Mouse (Mus musculus) thymus, postnatal 0 days (tissue): ENCODE results near the gene Arl3. TPM values are rescaled to one million over a fixed set of nuclear protein-coding genes. Genes with fewer than 3 reads are reported as not detected.

Source experiments
- DNase-seq: peaks from one replicate; pipeline ENCODE4 v3.0.0-alpha.2; 2015; ENCODE audit warnings: low spot score
- polyA plus RNA-seq: library from polyadenylated mRNA; unstranded; fragments of >200 nt; fragmentation: Nextera tagmentation; extraction: Ambion mirVana; gene quantifications from 2 replicates; pipeline ENCODE4 v1.2.1, GENCODE M21; 2015

Gene Arl3
- polyA plus RNA-seq, 1 experiment from 2014 or later: 52.3 TPM

DNA sequence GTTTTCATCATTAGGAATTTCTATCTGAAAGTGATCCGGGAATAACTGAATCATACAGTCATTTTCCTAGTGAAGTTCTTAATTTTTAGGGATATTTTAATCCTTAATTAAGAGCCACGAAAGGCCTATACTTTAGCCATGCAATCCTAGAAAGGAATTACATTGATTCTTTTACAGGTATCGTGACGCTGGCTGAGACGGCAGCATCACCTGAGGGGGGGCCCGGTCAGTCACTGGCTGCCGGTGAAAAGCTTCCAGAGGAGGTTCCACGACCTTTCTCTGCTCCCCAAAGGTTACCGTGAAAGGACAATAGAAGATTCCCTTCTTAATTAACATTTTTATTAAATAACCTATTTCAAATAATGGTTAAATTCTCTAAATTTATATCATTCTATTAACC is 35.6 kb downstream of the Arl3 start:
- DNase-seq: no peak

GRCm38 (mm10) chr19:46534542-46535098 is 38.4 kb downstream of the Arl3 start:
- no peak for DNase-seq

GRCm38 (mm10) chr19:46533525-46533924 is 39.5 kb downstream of the Arl3 start:
- DNase-seq: no peak

DNA sequence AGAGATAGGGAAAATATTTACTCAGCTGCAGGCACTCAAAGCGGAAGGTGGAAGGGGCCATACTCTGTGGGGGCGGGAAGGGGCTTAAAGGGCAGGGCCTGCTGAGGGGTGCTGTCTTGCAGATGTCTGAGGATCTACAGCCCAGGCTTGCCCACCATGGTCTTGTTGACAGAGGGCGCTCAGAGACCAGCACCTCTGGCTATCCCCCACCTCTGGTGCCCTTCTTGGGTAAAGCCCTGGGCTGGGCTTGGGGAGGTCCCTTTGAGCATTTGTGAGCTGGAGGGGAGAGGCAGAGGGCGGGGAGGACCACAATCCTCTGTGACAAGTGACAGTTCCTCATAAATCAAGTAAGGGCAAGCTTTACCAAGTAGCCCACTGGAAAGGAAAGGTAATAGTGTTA is 39.9 kb downstream of the Arl3 start:
- no peak for DNase-seq

- peak; percentile 23 for DNase-seq
Measured at GRCm38 (mm10) chr19:46532031-46532688, 40.8 kb downstream of the Arl3 start.

DNA sequence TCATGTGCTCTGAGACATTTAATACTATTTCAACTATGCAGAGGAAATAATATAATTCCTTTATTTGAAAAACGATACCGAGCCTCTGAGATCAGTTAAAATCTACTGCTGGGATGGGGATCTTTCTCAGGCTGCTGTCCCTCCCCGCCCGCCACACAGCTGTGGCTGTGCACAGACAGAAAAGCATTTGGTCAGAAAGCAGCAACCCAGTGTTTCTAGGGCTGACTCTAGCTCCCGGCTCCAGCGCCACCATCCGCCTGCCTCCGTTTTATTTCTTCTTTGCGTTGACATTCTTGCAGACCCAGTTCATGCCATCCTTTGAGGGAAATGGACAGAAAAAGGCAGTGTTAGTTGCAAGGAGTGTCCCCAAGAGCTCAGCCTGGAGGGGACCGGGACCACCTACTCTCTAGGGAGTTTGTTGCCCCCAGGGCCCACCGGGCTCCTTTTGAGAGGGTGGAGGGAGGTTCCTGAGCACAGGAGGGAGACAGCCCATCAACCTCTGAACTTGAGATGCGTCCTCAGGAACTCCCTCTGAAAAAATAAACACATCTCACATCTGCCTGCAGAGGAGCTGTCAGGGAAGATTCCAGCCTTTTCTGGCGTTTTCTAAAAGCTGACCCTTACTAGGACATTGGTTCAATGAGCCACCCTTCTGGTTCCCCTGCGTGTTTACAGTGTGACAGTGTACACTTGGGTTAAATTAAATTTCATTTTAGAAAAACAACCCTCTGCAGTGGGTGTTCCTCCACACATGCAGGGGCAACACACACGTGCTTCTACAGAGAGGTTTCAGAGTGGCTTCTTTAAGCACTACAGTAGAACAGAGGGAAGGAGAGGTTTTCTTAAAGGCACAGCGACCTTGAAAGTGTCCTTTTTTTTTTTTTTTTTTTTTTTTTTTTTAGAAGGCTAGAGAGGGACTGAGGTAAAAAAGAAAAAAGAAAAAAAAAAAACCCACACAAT is 41.6 kb downstream of the Arl3 start:
- DNase-seq: peak; percentile 45

DNA sequence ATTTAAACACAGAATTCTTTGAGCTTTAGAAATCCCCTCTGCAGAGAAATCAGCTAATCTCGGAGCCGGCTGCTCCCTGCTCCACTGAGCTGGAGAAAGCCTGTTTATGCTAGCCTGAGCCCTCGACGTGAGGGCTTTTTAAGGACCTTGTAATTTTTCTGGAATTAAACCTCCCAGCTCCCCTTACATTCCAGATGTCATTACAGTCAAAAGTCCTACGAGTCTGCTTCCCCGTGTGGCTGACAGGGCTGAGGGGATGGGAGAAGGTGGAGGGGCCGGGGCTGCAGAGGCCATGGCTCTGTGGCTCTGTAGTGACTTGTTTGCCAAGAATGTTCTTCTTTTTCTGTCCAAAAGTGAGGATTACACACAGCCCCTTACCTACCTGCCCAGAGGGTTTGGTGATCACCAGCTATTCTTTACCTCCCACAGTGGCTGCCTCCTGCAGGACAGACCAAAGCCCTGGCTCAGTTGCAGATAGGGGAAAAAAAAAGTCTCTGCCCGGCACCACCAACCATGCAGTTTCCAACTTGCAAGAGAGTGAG is 42.5 kb downstream of the Arl3 start:
- no peak for DNase-seq

DNA sequence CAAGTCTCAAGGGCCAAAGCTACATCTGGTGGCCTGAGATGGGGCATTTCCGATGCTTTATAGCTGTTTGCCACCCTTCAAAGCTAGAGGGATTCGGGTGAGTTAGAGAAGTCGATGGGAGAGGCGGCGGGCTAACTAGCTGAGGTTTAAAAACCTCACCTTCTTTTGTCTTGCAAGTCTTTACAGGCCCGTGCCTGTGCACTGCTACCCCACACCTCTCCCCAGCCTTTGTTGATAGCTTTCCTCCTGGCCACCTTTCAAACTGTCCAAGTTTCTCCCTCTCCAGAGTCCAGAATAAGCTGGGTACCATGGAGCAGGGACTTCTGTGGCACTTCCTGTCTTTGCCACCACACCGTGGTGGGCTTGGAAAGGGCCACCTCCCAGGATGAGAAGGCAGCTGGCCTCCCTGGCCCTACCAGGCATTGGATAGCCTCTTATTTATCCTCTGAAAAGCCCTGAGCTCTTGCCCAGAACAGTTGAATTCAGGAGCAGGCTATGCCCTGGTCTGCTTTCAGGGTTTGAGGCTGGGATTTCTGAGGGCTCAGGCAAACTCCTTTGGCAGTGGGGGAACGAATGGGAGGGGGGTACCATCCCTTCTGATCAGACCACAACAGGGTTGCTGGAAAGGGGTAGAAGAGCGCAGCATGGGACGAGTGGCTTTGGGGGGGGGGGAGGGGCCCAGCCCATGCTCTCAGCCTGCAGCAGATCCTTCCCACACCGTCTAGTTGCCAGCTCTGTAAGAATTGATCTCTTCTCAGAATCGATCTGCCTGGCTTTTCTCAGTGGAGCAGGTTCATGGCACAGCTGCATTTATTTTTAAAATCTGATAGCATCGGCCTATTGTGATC is 43.2 kb downstream of the Arl3 start:
- no peak for DNase-seq

GRCm38 (mm10) chr19:46528529-46529213 is 44.3 kb downstream of the Arl3 start:
- peak; percentile 81 for DNase-seq

DNA sequence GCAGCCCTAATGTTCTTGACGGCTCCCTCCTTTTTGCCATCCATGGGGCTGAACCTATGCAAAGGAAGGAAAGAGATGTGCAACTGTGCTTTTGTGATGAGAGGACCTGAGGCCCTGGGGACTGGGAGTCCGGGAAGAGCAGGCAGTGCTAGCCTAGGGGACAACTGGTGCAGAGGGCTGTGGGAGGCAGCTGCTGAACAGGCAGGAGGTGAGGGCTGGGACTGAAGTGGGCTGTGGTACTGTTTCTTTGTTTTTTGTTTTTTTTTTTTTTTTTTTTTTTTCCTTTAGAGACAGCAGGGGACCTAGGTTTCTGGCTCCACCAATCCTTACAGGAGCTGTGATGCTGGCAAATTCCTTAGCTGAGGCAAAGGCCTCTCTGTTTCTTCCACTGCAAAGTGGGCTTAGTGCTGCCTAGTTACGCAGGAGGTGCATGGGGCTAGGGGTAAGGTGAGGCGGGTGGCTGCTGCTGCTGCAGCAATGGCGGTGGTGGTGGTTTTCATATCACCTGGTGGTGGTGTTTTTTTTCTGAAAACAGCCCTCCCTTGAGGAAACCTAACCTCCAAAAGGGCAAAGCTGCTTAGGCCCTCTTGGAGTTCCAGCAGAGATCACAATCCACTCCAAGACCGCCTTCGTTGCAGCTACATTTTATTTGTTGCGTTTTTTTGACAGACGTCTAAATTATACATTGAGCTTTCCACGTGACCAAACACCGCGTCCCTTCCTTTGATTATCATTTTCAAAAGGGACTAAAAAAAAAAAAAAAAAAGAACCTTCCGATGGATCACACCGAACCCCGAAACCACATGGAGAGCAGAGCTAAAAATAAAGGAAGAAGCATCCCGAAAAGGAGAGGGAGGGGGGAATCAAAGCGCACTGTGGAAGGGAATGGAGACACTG is 45.1 kb downstream of the Arl3 start:
- peak; percentile 51 for DNase-seq

GRCm38 (mm10) chr19:46525691-46526631 is 47.0 kb downstream of the Arl3 start:
- DNase-seq: no peak

- no peak for DNase-seq
Measured at GRCm38 (mm10) chr19:46524601-46525321, 48.2 kb downstream of the Arl3 start.

GRCm38 (mm10) chr19:46524152-46524544 is 48.9 kb downstream of the Arl3 start:
- no peak for DNase-seq

DNA sequence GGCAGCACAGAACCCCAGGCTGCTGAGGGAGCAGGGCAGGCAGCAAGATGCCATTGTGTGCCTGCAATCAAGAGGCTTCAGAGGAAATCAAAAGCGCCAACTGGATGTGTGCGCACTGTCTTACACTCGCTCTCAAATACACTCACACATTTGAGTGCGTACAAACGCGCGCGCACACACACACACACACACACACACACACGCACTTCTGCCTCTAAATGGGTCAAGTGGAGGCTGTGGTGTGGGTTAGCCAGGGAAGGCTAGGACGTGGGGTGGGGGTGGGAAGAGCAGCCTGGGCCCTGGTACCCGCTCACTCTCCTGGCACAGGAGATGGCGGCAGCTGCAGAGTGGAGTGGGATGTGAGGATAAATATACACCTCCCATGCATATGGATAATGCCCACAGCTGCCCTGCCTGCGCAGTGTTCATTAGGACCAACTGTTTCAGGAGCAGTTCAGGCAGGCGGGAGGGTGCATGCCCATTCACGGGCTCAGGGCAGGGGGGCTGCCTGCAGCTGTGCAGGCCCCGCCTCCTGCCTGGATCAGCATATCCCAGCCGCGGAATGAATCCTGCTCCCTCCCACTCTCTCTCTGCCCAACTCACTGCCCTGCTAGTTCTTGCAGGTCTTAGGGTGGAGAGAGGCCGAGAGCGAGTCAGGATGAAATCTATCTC is 49.4 kb downstream of the Arl3 start:
- DNase-seq: peak; percentile 46

- DNase-seq: no peak
Measured at GRCm38 (mm10) chr19:46523131-46523479, 49.9 kb downstream of the Arl3 start.

- DNase-seq: no peak
Measured at GRCm38 (mm10) chr19:46522433-46523044, 50.5 kb downstream of the Arl3 start.

- no peak for DNase-seq
Measured at GRCm38 (mm10) chr19:46521698-46522097, 51.3 kb downstream of the Arl3 start.
